Mouse (Mus musculus) CH12.LX (cell line): ENCODE measurements around the gene Ap5z1.

Source experiments
- CTCF ChIP-seq, 2 experiments: IDR thresholded peaks in 1 of 2; conservative IDR thresholded peaks in 1 of 2; 2 replicates each; pipeline ENCODE4 v1.5.1; 2011 to 2012; ENCODE audit warnings: low read depth in 2 of 2, low read length in 2 of 2, improper control_type of control experiment in 1 of 2, inconsistent platforms in 1 of 2, mild to moderate bottlenecking in 1 of 2, moderate library complexity in 1 of 2
- EP300 ChIP-seq: IDR thresholded peaks from 2 replicates; pipeline ENCODE4 v1.6.1; 2011; ENCODE audit warnings: low read length, improper control_type of control experiment
- HCFC1 ChIP-seq: IDR thresholded peaks from 2 replicates; pipeline ENCODE4 v1.6.1; 2012; ENCODE audit warnings: low read depth, mild to moderate bottlenecking, inconsistent platforms, low read length, improper control_type of control experiment
- MAFK ChIP-seq: IDR thresholded peaks from 2 replicates; pipeline ENCODE4 v1.6.1; 2011; ENCODE audit warnings: low read length, improper control_type of control experiment; ENCODE audit not compliant: insufficient replicate concordance
- MAX ChIP-seq: IDR thresholded peaks from 2 replicates; pipeline ENCODE4 v1.6.1; 2011; ENCODE audit warnings: low read length, improper control_type of control experiment
- MAZ ChIP-seq: IDR thresholded peaks from 2 replicates; pipeline ENCODE4 v1.6.1; 2012; ENCODE audit warnings: low read depth, mild to moderate bottlenecking, inconsistent platforms, low read length, improper control_type of control experiment, moderate library complexity
- POLR2A ChIP-seq: IDR thresholded peaks from 2 replicates; pipeline ENCODE4 v1.6.1; 2011; ENCODE audit warnings: low read depth, mild to moderate bottlenecking, improper control_type of control experiment, low read length
- POLR2AphosphoS2 ChIP-seq: IDR thresholded peaks from 2 replicates; pipeline ENCODE4 v1.6.1; 2011; ENCODE audit warnings: low read depth, low read length, improper control_type of control experiment
- RAD21 ChIP-seq: IDR thresholded peaks from 2 replicates; pipeline ENCODE4 v1.6.1; 2011; ENCODE audit warnings: low read depth, mild to moderate bottlenecking, low read length, improper control_type of control experiment, moderate library complexity
- ZC3H11A ChIP-seq: IDR thresholded peaks from 2 replicates; pipeline ENCODE4 v1.6.1; 2012; ENCODE audit warnings: low read depth, mild to moderate bottlenecking, inconsistent platforms, low read length, improper control_type of control experiment
- ZMIZ1 ChIP-seq: IDR thresholded peaks from 2 replicates; pipeline ENCODE4 v1.6.1; 2012; ENCODE audit warnings: low read depth, mild to moderate bottlenecking, inconsistent platforms, low read length, improper control_type of control experiment

- TF ChIP-seq MAX (no peak), POLR2AphosphoS2 (no peak), MAFK (no peak), EP300 (no peak), MAZ (no peak), CTCF (conservative IDR thresholded peaks at IDR 0.05 in 1 of 2, IDR thresholded peaks at IDR 0.05 in 1 of 2; ENCODE audit: low read depth in 2 of 2, low read length in 2 of 2) (no peak), POLR2A (no peak), HCFC1 (no peak), ZC3H11A (no peak), ZMIZ1 (no peak), RAD21 (no peak)
These were observed 18.8 kb upstream of the Ap5z1 start for GRCm38 (mm10) chr5:142444791-142445531.
